Mouse (Mus musculus) ovary, adult 18-20 months (tissue): ENCODE results near the gene Gm20403.
"Not testable (repeated sequence)": the region's sequence is repeated elsewhere in the genome, so short reads cannot be mapped to it uniquely, and the experiment has no call there.

Experiments used
- DNase-seq: peaks from one replicate; pipeline ENCODE4 v3.0.0; 2022; ENCODE audit warnings: low spot score, mixed read lengths

The Gm20403 gene

DNA sequence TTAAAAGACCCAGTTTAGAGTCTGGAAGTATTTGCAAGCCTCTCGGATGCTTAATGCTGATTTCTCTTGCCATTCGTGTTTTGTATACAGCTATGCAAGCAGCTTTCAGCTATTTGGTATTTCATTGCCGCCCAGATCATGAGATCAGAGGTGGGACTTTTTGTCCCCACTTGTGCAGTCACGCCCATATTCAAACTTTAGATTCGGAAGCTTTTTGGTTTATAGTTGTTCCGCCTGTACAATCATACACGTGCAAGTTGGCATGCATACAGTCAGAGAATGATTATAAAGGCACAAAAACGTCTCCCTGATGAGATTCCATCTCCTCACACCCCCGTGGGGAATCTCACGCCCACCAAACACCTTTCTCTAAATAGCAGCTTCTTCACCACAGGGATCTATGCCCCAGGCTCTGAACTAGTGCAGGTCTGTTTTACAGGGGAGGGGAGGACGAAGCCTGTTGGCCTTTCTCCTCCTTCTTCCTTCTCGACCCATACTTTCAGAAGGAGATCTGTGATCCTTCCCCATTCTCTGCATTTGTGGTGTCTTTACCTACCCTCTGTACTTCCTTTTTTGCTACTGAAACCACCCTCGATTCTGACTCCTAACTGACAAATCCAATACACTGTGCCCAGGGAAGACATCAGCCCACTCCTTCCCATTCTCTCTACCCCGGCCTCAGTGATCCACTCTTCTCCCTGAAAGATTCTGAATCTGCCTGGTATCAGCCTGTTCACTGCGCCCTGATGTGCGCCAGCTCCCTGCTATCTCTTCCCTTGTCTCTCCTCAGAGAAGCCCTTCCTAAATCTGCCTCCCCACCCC is 7.1 kb upstream of the Gm20403 start:
- DNase-seq = no peak

DNA sequence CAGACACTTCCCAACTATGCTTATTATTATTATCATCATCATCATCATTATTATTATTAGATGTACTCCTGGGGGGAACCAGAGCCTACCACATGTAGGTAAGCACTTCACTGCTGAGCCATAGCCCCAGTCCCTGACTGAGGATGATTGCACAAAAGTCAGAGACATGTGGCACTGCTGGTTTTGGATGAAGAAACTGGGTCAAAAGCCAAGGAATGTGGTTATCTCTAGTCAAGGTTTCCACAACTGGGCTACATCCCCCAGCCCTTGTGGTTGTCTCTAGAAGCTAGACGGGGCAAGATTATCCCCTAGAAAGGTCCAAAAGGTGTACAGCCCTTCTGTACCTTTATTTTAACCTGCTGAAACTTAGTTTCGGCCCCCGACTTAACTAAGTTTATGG is 6.5 kb upstream of the Gm20403 start:
- DNase-seq = peak; percentile 16

GRCm38 (mm10) chr12:54988323-54988850 is 2.1 kb upstream of the Gm20403 start:
- no peak for DNase-seq

DNA sequence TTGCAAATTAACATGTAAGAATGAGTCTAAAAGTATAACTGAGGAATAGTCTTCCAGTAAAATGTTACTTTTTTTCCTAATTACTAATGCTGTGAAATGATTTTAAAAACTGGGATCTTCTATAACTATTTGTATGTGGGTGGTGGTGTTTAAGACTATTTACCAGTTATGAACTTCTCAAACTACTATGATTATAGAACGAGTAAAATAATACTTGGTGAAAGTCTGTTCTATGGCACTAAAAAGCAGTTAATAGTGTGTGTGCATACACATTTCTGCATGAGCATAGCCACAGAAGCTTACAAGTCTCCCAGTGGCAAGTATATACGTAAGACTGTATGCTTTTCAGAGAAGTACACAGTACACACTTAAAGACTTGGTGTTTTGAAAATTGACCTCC is 827 bp upstream of the Gm20403 start:
- no peak for DNase-seq

- DNase-seq = peak; percentile 10
Observed at GRCm38 (mm10) chr12:54985257-54986051, 875 bp downstream of the Gm20403 start.

DNA sequence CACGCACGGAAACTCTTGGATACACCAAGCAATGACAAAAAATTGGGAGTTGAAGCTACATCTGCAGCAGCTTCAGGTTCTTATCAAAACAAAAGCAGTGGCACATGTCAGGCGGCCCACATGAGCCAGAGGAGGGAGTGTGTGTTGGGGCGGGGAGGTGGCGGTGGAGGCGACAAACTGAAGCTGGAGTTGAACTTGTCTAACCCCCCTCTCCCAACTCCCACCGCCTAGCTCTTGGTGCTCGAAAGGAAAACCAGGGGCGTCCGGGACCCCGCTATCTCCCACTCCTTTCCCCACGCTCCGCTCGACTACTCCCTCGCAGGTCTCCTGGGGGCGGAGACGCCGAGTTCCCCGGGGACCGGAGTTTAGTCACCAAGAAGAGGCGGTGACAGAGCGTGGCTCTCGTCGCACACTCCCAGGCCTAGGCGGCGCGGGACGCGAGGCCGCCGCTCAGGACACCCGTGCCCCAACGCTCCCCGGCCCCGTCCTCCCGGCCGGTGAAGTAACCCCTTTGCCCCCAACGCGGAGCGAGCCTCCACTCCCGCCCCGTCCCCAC is 1.6 kb downstream of the Gm20403 start:
- DNase-seq = peak; percentile 15

- DNase-seq = no peak
Observed at GRCm38 (mm10) chr12:54982935-54983715, 3.2 kb downstream of the Gm20403 start.

GRCm38 (mm10) chr12:54981962-54982361 is 4.4 kb downstream of the Gm20403 start:
- DNase-seq = no peak

DNA sequence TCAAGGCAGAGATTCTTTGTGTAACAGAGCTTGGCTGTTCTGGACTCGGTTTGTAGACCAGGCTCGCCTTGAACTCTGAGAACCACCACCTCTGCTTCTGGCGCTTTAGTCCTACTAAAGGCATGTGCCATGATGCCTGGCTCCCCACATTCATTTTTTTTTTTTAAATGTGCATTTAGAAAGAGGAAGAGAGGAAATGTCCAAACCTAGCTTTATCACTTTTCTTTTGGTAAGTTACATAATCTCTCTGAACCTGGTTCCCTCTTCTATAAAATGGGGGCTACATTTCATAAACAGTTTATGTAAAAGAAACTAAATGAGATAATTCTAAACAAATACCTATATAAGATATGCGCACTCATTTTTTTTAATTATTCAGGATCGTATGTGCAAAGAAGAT is 5.4 kb downstream of the Gm20403 start:
- DNase-seq = no peak

DNA sequence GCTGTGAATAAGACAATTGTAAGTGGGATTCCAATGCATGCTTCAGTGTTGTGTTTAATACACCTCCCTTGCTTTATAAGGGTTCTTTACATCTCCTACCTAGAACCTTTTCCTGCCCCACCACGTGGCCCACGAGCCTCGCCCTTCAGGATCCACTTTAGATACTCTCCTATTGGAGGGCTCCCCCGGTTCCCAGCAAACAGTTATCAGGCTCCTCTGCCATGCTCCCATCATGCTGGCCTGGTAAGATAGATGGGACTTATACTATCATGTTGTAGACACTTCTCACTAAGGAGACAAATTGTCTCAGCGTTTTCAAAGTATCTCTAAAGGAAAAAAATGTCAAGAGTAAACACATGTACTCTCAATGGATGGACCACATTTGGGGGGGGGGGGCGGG is 5.8 kb downstream of the Gm20403 start:
- DNase-seq = no peak

- DNase-seq = no peak
Observed at GRCm38 (mm10) chr12:54969033-54969432, 17.3 kb downstream of the Gm20403 start.

- no peak for DNase-seq
Observed at GRCm38 (mm10) chr12:54965532-54966160, 20.7 kb downstream of the Gm20403 start.

DNA sequence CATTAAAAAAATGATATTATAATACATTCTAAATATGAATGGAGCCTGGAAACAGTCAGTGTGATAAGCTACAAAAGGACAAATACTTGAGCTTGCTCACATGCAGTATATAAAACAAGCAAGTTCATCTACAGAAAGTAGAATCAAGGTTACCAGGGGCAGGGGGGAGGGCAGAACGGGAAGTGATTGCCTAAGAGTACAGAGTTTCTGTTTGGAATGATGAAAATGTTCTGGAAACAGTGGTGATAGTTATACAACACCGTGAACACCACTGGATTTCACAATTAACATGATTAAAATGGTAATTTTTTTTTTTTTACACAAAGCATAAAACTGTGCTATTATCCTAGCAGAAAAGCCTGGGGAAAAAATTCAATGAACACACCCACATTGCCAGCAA is 26.8 kb downstream of the Gm20403 start:
- DNase-seq = no peak

DNA sequence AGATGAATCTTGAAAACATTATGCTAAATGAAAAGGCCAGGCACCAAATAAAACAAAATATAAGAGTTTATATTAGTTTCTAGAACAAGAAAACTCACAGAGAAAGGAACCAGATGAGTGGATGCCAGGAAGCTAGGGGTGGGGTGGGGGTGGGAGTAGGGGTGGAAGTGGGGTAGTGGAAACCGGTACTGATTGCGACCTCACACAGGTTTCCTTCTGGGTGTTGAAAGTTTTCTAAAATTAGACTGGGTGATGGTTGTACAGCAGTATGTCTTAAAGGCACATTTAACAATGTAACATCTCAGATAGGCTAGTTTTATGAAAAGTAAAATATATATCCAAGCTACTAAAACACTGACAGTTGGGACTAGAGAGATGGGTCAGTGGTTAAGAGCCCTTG is 29.4 kb downstream of the Gm20403 start:
- DNase-seq = no peak

DNA sequence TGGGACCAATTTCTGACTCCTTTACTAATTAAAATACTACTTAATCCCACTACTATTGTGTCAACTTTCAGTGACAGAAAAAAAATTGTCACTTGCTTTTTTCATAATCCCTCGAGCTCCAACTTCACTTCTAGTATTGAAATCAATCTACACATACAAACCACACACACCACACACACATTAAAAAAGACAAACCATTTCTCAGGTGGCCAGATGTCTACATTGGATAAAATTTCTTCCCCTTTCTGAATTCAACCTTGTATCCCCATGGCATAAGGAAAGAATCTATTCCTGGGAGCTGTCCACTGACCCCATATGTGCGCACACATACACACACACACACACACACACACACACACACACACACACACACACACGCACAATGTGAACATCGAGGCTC is 29.9 kb downstream of the Gm20403 start:
- DNase-seq = no peak

GRCm38 (mm10) chr12:54946116-54946515 is 40.2 kb downstream of the Gm20403 start:
- no peak for DNase-seq

GRCm38 (mm10) chr12:54942586-54943157 is 43.7 kb downstream of the Gm20403 start:
- not testable (repeated sequence) for DNase-seq

GRCm38 (mm10) chr12:54937581-54938343 is 48.6 kb downstream of the Gm20403 start:
- DNase-seq = not testable (repeated sequence)
